Mouse (Mus musculus): ENCODE data around the gene Sgta. TPM values are rescaled to one million over a fixed set of nuclear protein-coding genes. Genes with fewer than 3 reads are reported as not detected.

Sgta gene
- polyA plus RNA-seq, 1 experiment from 2014 or later: 269 TPM

- WGBS: 82% methylated on average over 6 of the region's 6 CpGs
- Histone ChIP-seq H3K27me3 (peaks cover 7% of the 10 kb centered on the region; the same call in 1 of the 2 replicates), H3K36me3 (no peaks in the 10 kb centered on the region), H3K27ac (no peak overlapping the region), H3K4me2 (replicated peaks) (no peak overlapping the region), H3K4me1 (peaks cover 3% of the 10 kb centered on the region; the same call in 1 of the 2 replicates), H3K4me3 (no peak overlapping the region), H3K9ac (no peak overlapping the region), H3K9me3 (replicated peaks) (no peaks in the 10 kb centered on the region)
- ATAC-seq (ENCODE audit: low FRiP score): no peak
These were observed 49.1 kb downstream of the Sgta start for GRCm38 (mm10) chr10:81010851-81011250.

GRCm38 (mm10) chr10:81007240-81007639 is 52.7 kb downstream of the Sgta start:
- no peak for ATAC-seq (ENCODE audit: low FRiP score)
- Histone ChIP-seq H3K4me2 (replicated peaks) (no peak overlapping the region), H3K9ac (no peak overlapping the region), H3K27me3 (peaks cover 7% of the 10 kb centered on the region; the same call in 1 of the 2 replicates), H3K9me3 (replicated peaks) (no peaks in the 10 kb centered on the region), H3K4me3 (no peak overlapping the region), H3K4me1 (no peaks in the 10 kb centered on the region), H3K36me3 (no peaks in the 10 kb centered on the region), H3K27ac (no peak overlapping the region)
- WGBS: 36% methylated on average over 7 of the region's 7 CpGs

- no peak overlapping the region for H3K27ac ChIP-seq
- no peak overlapping the region for H3K9ac ChIP-seq
- no peak for ATAC-seq (ENCODE audit: low FRiP score)
- H3K27me3 ChIP-seq: peaks cover 7% of the 10 kb centered on the region; the same call in 1 of the 2 replicates
- H3K4me3 ChIP-seq: no peak overlapping the region
- H3K36me3 ChIP-seq: no peaks in the 10 kb centered on the region
- no peaks in the 10 kb centered on the region for H3K9me3 ChIP-seq (replicated peaks)
- WGBS: 93% methylated on average over 7 of the region's 7 CpGs
- H3K4me1 ChIP-seq: peaks cover 5% of the 10 kb centered on the region
- no peak overlapping the region for H3K4me2 ChIP-seq (replicated peaks)
These were observed 53.8 kb downstream of the Sgta start for GRCm38 (mm10) chr10:81006005-81006677.

GRCm38 (mm10) chr10:81001161-81001560 is 58.8 kb downstream of the Sgta start:
- no peak for ATAC-seq (ENCODE audit: low FRiP score)
- H3K9me3 ChIP-seq (replicated peaks): no peaks in the 10 kb centered on the region
- 0 out of 2 replicates have a peak overlapping the region, but pooled peaks have one; percentile 5 for H3K9ac ChIP-seq
- H3K36me3 ChIP-seq: no peaks in the 10 kb centered on the region
- H3K27me3 ChIP-seq: peaks cover 5% of the 10 kb centered on the region; the same call in 1 of the 2 replicates
- no peak overlapping the region for H3K27ac ChIP-seq
- H3K4me3 ChIP-seq: no peak overlapping the region
- H3K4me1 ChIP-seq: peaks cover 15% of the 10 kb centered on the region
- no peak overlapping the region for H3K4me2 ChIP-seq (replicated peaks)
- WGBS: 29% methylated on average over 10 of the region's 10 CpGs

- H3K9me3 ChIP-seq (replicated peaks): no peaks in the 10 kb centered on the region
- no peak overlapping the region for H3K4me3 ChIP-seq
- H3K36me3 ChIP-seq: no peaks in the 10 kb centered on the region
- peaks cover 15% of the 10 kb centered on the region for H3K4me1 ChIP-seq
- 0 out of 2 replicates have a peak overlapping the region, but pooled peaks have one; percentile 5 for H3K9ac ChIP-seq
- 50% methylated on average over 28 of the region's 28 CpGs for WGBS
- no peak; the same call in 1 of the 2 replicates for ATAC-seq (ENCODE audit: low FRiP score)
- H3K4me2 ChIP-seq (replicated peaks): no peak overlapping the region
- no peak overlapping the region for H3K27ac ChIP-seq
- peaks cover 5% of the 10 kb centered on the region; the same call in 1 of the 2 replicates for H3K27me3 ChIP-seq
These were observed 59.6 kb downstream of the Sgta start for GRCm38 (mm10) chr10:81000197-81001062.

- whole genome bisulfite sequencing: 32% methylated on average over 37 of the region's 37 CpGs
- H3K27ac ChIP-seq: no peak overlapping the region
- 0 out of 2 replicates have a peak overlapping the region, but pooled peaks have one; percentile 14 for H3K9ac ChIP-seq
- H3K4me2 ChIP-seq (replicated peaks): peak overlapping the region; percentile 31
- H3K9me3 ChIP-seq (replicated peaks): no peaks in the 10 kb centered on the region
- ATAC-seq (ENCODE audit: low FRiP score): peak; percentile 76
- peaks cover 10% of the 10 kb centered on the region; the same call in 1 of the 2 replicates for H3K27me3 ChIP-seq
- no peak overlapping the region for H3K4me3 ChIP-seq
- peaks cover 15% of the 10 kb centered on the region for H3K4me1 ChIP-seq
- H3K36me3 ChIP-seq: no peaks in the 10 kb centered on the region
These were observed 60.4 kb downstream of the Sgta start for GRCm38 (mm10) chr10:80999362-81000196.

- Histone ChIP-seq H3K27me3 (peaks cover 14% of the 10 kb centered on the region; the same call in 1 of the 2 replicates), H3K4me1 (peaks cover 15% of the 10 kb centered on the region), H3K36me3 (no peaks in the 10 kb centered on the region), H3K4me2 (replicated peaks) (no peak overlapping the region), H3K9ac (no peak overlapping the region), H3K27ac (no peak overlapping the region), H3K9me3 (replicated peaks) (no peaks in the 10 kb centered on the region), H3K4me3 (no peak overlapping the region)
- ATAC-seq (ENCODE audit: low FRiP score): no peak
- WGBS: 17% methylated on average over 12 of the region's 12 CpGs
These were observed 61.2 kb downstream of the Sgta start for GRCm38 (mm10) chr10:80998778-80999177.

- WGBS: 40% methylated on average over 14 of the region's 14 CpGs
- Histone ChIP-seq H3K4me1 (peaks cover 15% of the 10 kb centered on the region), H3K27ac (no peak overlapping the region), H3K9me3 (replicated peaks) (no peaks in the 10 kb centered on the region), H3K27me3 (peaks cover 20% of the 10 kb centered on the region; the same call in 1 of the 2 replicates), H3K9ac (no peak overlapping the region; the same call in 1 of the 2 replicates), H3K36me3 (no peaks in the 10 kb centered on the region), H3K4me3 (no peak overlapping the region), H3K4me2 (replicated peaks) (no peak overlapping the region)
- ATAC-seq (ENCODE audit: low FRiP score): no peak
These were observed 62.0 kb downstream of the Sgta start for GRCm38 (mm10) chr10:80998021-80998420.

- ATAC-seq (ENCODE audit: low FRiP score): no peak
These were observed 62.6 kb downstream of the Sgta start for GRCm38 (mm10) chr10:80997332-80997731.

GRCm38 (mm10) chr10:80996501-80996900 is 63.5 kb downstream of the Sgta start:
- no peak overlapping the region for H3K4me3 ChIP-seq
- H3K4me1 ChIP-seq: peaks cover 14% of the 10 kb centered on the region
- peaks cover 27% of the 10 kb centered on the region for H3K27me3 ChIP-seq
- H3K9me3 ChIP-seq (replicated peaks): no peaks in the 10 kb centered on the region
- 91% methylated on average over 8 of the region's 8 CpGs for whole genome bisulfite sequencing
- H3K27ac ChIP-seq: no peak overlapping the region
- ATAC-seq (ENCODE audit: low FRiP score): no peak
- no peak overlapping the region for H3K4me2 ChIP-seq (replicated peaks)
- H3K9ac ChIP-seq: no peak overlapping the region
- no peaks in the 10 kb centered on the region for H3K36me3 ChIP-seq

More at GRCm38 (mm10) chr10:80997332-80997731, 62.6 kb downstream of the Sgta start:
- no peaks in the 10 kb centered on the region for H3K9me3 ChIP-seq (replicated peaks)
- peaks cover 27% of the 10 kb centered on the region for H3K27me3 ChIP-seq
- no peak overlapping the region for H3K4me3 ChIP-seq
- peaks cover 15% of the 10 kb centered on the region for H3K4me1 ChIP-seq
- H3K4me2 ChIP-seq (replicated peaks): no peak overlapping the region
- H3K36me3 ChIP-seq: no peaks in the 10 kb centered on the region
- WGBS: 85% methylated on average over 8 of the region's 8 CpGs
- no peak overlapping the region for H3K9ac ChIP-seq
- no peak overlapping the region for H3K27ac ChIP-seq

- H3K36me3 ChIP-seq: no peaks in the 10 kb centered on the region
- peaks cover 24% of the 10 kb centered on the region for H3K27me3 ChIP-seq
- no peak overlapping the region for H3K9ac ChIP-seq
- no peak overlapping the region for H3K27ac ChIP-seq
- H3K4me2 ChIP-seq (replicated peaks): no peak overlapping the region
- WGBS: 11% methylated on average over 21 of the region's 21 CpGs
- H3K4me3 ChIP-seq: no peak overlapping the region
- ATAC-seq (ENCODE audit: low FRiP score): 0 out of 2 replicates have a peak, but pooled peaks have one; percentile 27
- H3K9me3 ChIP-seq (replicated peaks): no peaks in the 10 kb centered on the region
- peaks cover 4% of the 10 kb centered on the region; the same call in 1 of the 2 replicates for H3K4me1 ChIP-seq
These were observed 64.8 kb downstream of the Sgta start for GRCm38 (mm10) chr10:80995091-80995632.
